Mouse (Mus musculus) CH12.LX (cell line): ENCODE measurements around the gene Cep78.

Experiments
- CTCF ChIP-seq, 2 experiments: IDR thresholded peaks in 1 of 2; conservative IDR thresholded peaks in 1 of 2; 2 replicates each; pipeline ENCODE4 v1.5.1; 2011 to 2012; ENCODE audit warnings: low read depth in 2 of 2, low read length in 2 of 2, improper control_type of control experiment in 1 of 2, inconsistent platforms in 1 of 2, mild to moderate bottlenecking in 1 of 2, moderate library complexity in 1 of 2
- EP300 ChIP-seq: IDR thresholded peaks from 2 replicates; pipeline ENCODE4 v1.6.1; 2011; ENCODE audit warnings: low read length, improper control_type of control experiment
- HCFC1 ChIP-seq: IDR thresholded peaks from 2 replicates; pipeline ENCODE4 v1.6.1; 2012; ENCODE audit warnings: low read depth, mild to moderate bottlenecking, inconsistent platforms, low read length, improper control_type of control experiment
- MAFK ChIP-seq: IDR thresholded peaks from 2 replicates; pipeline ENCODE4 v1.6.1; 2011; ENCODE audit warnings: low read length, improper control_type of control experiment; ENCODE audit not compliant: insufficient replicate concordance
- MYC ChIP-seq: IDR thresholded peaks from 2 replicates; pipeline ENCODE4 v1.6.1; 2011; ENCODE audit warnings: low read depth, mild to moderate bottlenecking, improper control_type of control experiment, low read length
- PAX5 ChIP-seq: IDR thresholded peaks from 2 replicates; pipeline ENCODE4 v1.6.1; 2012; ENCODE audit warnings: low read length, inconsistent platforms, mixed read lengths
- POLR2A ChIP-seq: IDR thresholded peaks from 2 replicates; pipeline ENCODE4 v1.6.1; 2011; ENCODE audit warnings: low read depth, mild to moderate bottlenecking, improper control_type of control experiment, low read length
- POLR2AphosphoS2 ChIP-seq: IDR thresholded peaks from 2 replicates; pipeline ENCODE4 v1.6.1; 2011; ENCODE audit warnings: low read depth, low read length, improper control_type of control experiment
- RCOR1 ChIP-seq: conservative IDR thresholded peaks from 2 replicates; pipeline ENCODE4 v1.6.1; 2012; ENCODE audit warnings: low read depth, mild to moderate bottlenecking, inconsistent platforms, low read length, improper control_type of control experiment
- SMC3 ChIP-seq: IDR thresholded peaks from 2 replicates; pipeline ENCODE4 v1.6.1; 2011; ENCODE audit warnings: low read depth, low read length, improper control_type of control experiment
- USF1 ChIP-seq: IDR thresholded peaks from 2 replicates; pipeline ENCODE4 v1.6.1; 2014; ENCODE audit warnings: low read depth, mild to moderate bottlenecking, inconsistent platforms, low read length, improper control_type of control experiment
- ZKSCAN1 ChIP-seq: IDR thresholded peaks from 2 replicates; pipeline ENCODE4 v1.6.1; 2012; ENCODE audit warnings: low read depth, inconsistent platforms, low read length, improper control_type of control experiment, borderline replicate concordance

DNA sequence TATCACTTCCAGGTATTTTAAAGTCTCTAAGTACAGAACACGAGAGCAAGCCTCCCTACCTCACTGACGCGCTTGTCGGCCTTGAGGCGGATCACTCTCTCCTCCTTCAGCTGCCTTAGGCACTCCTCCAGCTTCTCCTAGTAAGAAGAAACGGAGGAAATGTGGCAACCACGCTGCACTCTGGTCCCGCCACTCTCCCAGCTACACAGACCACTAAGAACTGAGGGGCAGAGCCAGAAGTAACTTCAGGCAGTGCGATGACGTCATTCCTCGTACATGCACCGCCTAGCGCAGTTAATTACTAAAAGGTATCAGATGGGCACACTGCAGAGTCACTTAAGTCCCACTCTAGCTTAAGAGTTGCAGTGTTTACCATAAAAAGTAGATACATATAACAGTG, 22.5 kb downstream of the Cep78 start:
- TF ChIP-seq SMC3 (no peak), RCOR1 (no peak), CTCF (conservative IDR thresholded peaks at IDR 0.05 in 1 of 2, IDR thresholded peaks at IDR 0.05 in 1 of 2; ENCODE audit: low read depth in 2 of 2, low read length in 2 of 2) (no peak), EP300 (no peak), ZKSCAN1 (no peak), HCFC1 (no peak), MYC (no peak), USF1 (no peak), MAFK (no peak), POLR2A (no peak), PAX5 (no peak), POLR2AphosphoS2 (no peak)
